Mouse (Mus musculus) kidney, adult 2 months (tissue): ENCODE results near the gene Tmem132c. TPM values are rescaled to one million over a fixed set of nuclear protein-coding genes. Genes with fewer than 3 reads are reported as not detected.
A peak's percentile ranks its signal among the peaks of the same experiment; 100 is the strongest.

Source experiments
- DNase-seq: peaks from one replicate; pipeline ENCODE4 v3.0.0; 2021
- H3K27ac ChIP-seq: fragments of 200-500 bp; 2 replicates; pipeline ENCODE4 v1.5.1; 2012; ENCODE audit warnings: low read depth, low read length, control low read depth, inconsistent platforms; ENCODE audit not compliant: insufficient read depth
- H3K27me3 ChIP-seq: fragments of 200-500 bp; replicated peaks from 2 replicates; pipeline ENCODE4 v1.6.1; 2012; ENCODE audit warnings: mild to moderate bottlenecking, moderate library complexity, low read length, inconsistent platforms; ENCODE audit not compliant: control insufficient read depth, insufficient read depth
- H3K36me3 ChIP-seq: fragments of 200-500 bp; 2 replicates; pipeline ENCODE4 v1.6.1; 2012; ENCODE audit warnings: mild to moderate bottlenecking, moderate library complexity, low read length, inconsistent platforms; ENCODE audit not compliant: control insufficient read depth, insufficient read depth
- H3K4me1 ChIP-seq: fragments of 200-500 bp; 2 replicates; pipeline ENCODE4 v1.6.1; 2011; ENCODE audit warnings: low read length; ENCODE audit not compliant: control insufficient read depth, insufficient read depth
- H3K4me3 ChIP-seq: fragments of 200-500 bp; 2 replicates; pipeline ENCODE4 v1.5.1; 2011; ENCODE audit warnings: mild to moderate bottlenecking, low read depth, low read length, control low read depth; ENCODE audit not compliant: insufficient read depth
- CTCF ChIP-seq: fragments of 200-500 bp; conservative IDR thresholded peaks from 2 replicates; pipeline ENCODE4 v1.5.1; 2011; ENCODE audit warnings: low read depth, mild to moderate bottlenecking, control low read depth, low read length, moderate library complexity, mixed read lengths; ENCODE audit not compliant: insufficient read depth, insufficient read length
- POLR2A ChIP-seq: fragments of 200-500 bp; IDR thresholded peaks from one replicate; pipeline ENCODE4 v1.6.1; 2011; ENCODE audit warnings: low read depth, low read length, control low read depth
- WGBS: fragments of 180-500 bp; shearing (Covaris S2); methylation state at CpG from one replicate; pipeline ENCODE4 v1.1.7; 2018; 5-methylcytosine and 5-hydroxymethylcytosine counted together
- polyA plus RNA-seq: library from polyadenylated mRNA; depleted of rRNA; stranded (reverse); fragments of >200 nt; gene quantifications from 2 replicates; pipeline ENCODE4 v1.2.3, GENCODE M21; 2012

Gene Tmem132c
- polyA plus RNA-seq, 1 experiment = 0.17 TPM

GRCm38 (mm10) chr5:127548136-127548535, 306.5 kb downstream of the Tmem132c start:
- Histone ChIP-seq H3K4me3 (no peak overlapping the region), H3K27me3 (no peaks in the 10 kb centered on the region), H3K36me3 (no peaks in the 10 kb centered on the region), H3K4me1 (no peaks in the 10 kb centered on the region), H3K27ac (no peak overlapping the region)
- TF ChIP-seq POLR2A (no peak), CTCF (no peak)
- no peak for DNase-seq
- WGBS = 69% methylated on average over 2 of the region's 2 CpGs

- Histone ChIP-seq H3K4me3 (no peak overlapping the region), H3K4me1 (no peaks in the 10 kb centered on the region), H3K27ac (no peak overlapping the region), H3K36me3 (no peaks in the 10 kb centered on the region), H3K27me3 (no peaks in the 10 kb centered on the region)
- WGBS = 79% methylated on average over 3 of the region's 3 CpGs
- no peak for DNase-seq
- TF ChIP-seq POLR2A (no peak), CTCF (no peak)
Observed at GRCm38 (mm10) chr5:127561086-127561485, 319.5 kb downstream of the Tmem132c start.

GRCm38 (mm10) chr5:127567165-127567741, 325.6 kb downstream of the Tmem132c start:
- Histone ChIP-seq H3K4me3 (no peak overlapping the region), H3K36me3 (no peaks in the 10 kb centered on the region), H3K27ac (no peak overlapping the region), H3K4me1 (no peaks in the 10 kb centered on the region), H3K27me3 (no peaks in the 10 kb centered on the region)
- no peak for DNase-seq
- no peak for TF ChIP-seq CTCF
- no peak for TF ChIP-seq POLR2A
- WGBS = 83% methylated on average over 6 of the region's 6 CpGs

- no peak for DNase-seq
- TF ChIP-seq POLR2A = no peak
- TF ChIP-seq CTCF = peak; percentile 39
Observed at GRCm38 (mm10) chr5:127577419-127577818, 335.8 kb downstream of the Tmem132c start.

DNA sequence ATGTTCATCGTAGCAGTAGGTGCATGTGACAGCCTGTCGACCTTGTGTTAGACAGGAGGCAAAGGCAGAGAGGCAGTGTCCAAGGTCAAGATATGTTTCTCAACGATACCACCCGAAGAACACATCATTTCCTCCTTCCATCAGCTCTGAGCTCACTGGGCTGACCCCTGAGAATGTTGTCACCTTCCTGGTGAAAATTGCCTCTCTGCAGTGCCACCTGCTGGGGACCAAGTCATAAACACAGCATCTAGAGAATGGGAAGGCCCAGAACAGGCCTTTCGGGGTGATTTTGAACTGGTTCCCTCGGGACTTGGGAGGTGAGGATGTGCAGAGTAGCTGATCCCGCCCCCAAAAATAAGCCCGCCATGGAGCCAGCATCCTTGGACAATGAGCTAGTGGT, 342.1 kb downstream of the Tmem132c start:
- Histone ChIP-seq H3K4me1 (no peaks in the 10 kb centered on the region), H3K27me3 (no peaks in the 10 kb centered on the region), H3K27ac (no peak overlapping the region), H3K4me3 (no peak overlapping the region), H3K36me3 (no peaks in the 10 kb centered on the region)
- DNase-seq = no peak
- no peak for TF ChIP-seq POLR2A
- TF ChIP-seq CTCF = peak; percentile 34; the same call in 1 of the 2 replicates
- 86% methylated on average over 8 of the region's 8 CpGs for WGBS

More at GRCm38 (mm10) chr5:127577419-127577818, 335.8 kb downstream of the Tmem132c start:
- no peak overlapping the region for H3K4me3 ChIP-seq
- no peak overlapping the region for H3K27ac ChIP-seq
- no peaks in the 10 kb centered on the region for H3K36me3 ChIP-seq
- no peaks in the 10 kb centered on the region for H3K27me3 ChIP-seq
- no peaks in the 10 kb centered on the region for H3K4me1 ChIP-seq
- 58% methylated on average over 8 of the region's 8 CpGs for WGBS

- Histone ChIP-seq H3K36me3 (no peaks in the 10 kb centered on the region), H3K4me3 (no peak overlapping the region), H3K27ac (no peak overlapping the region), H3K4me1 (no peaks in the 10 kb centered on the region), H3K27me3 (no peaks in the 10 kb centered on the region)
- no peak for DNase-seq
- WGBS = 60% methylated on average over 6 of the region's 6 CpGs
- TF ChIP-seq CTCF (no peak), POLR2A (no peak)
Observed at GRCm38 (mm10) chr5:127587854-127588253, 346.2 kb downstream of the Tmem132c start.

- H3K36me3 ChIP-seq = no peaks in the 10 kb centered on the region
- TF ChIP-seq POLR2A = no peak
- H3K4me3 ChIP-seq = no peak overlapping the region
- H3K4me1 ChIP-seq = no peaks in the 10 kb centered on the region
- DNase-seq = no peak
- H3K27ac ChIP-seq = no peak overlapping the region
- 55% methylated on average over 5 of the region's 5 CpGs for WGBS
- H3K27me3 ChIP-seq = no peaks in the 10 kb centered on the region
Observed at GRCm38 (mm10) chr5:127592406-127592805, 350.8 kb downstream of the Tmem132c start.

- Histone ChIP-seq H3K4me1 (no peaks in the 10 kb centered on the region), H3K4me3 (no peak overlapping the region), H3K27me3 (no peaks in the 10 kb centered on the region), H3K36me3 (no peaks in the 10 kb centered on the region), H3K27ac (no peak overlapping the region)
- TF ChIP-seq CTCF (peak; percentile 58), POLR2A (no peak)
- WGBS = 69% methylated on average over 6 of the region's 6 CpGs
- peak; percentile 38 for DNase-seq
Observed at GRCm38 (mm10) chr5:127592854-127593253, 351.2 kb downstream of the Tmem132c start.
